In genomic region chr12:69300391-69300790, GRCm38 (mm10) we compare ENCODE assay signal across 23 mouse cellular contexts. TPM values are rescaled to one million over a fixed set of nuclear protein-coding genes. Genes with fewer than 3 reads are reported as not detected.
A peak's percentile ranks its signal among the peaks of the same experiment; 100 is the strongest.
DNase-seq lines count a peak whose midpoint lies in the region; ATAC-seq and TF ChIP-seq lines count a peak whose summit lies in the region.
"Had no signal": no experiment of that assay in that cellular context is flagged by ENCODE, and none has a peak within 500 bp of the region (broad histone marks: within the 10 kb centered on the region; RNA-seq: fewer than 3 reads in every experiment).

No protein-coding gene starts in this region.

- H3K4me3 ChIP-seq in liver, embryonic 12.5 days = no peak overlapping the region
- H3K4me3 ChIP-seq in liver, postnatal 0 days (ENCODE audit: low read depth, low read length) = no peak overlapping the region
- no peak overlapping the region for H3K4me3 ChIP-seq in midbrain, embryonic 11.5 days (ENCODE audit: low read depth, low read length)
- no peak overlapping the region for H3K4me3 ChIP-seq in midbrain, embryonic 14.5 days (replicated peaks; ENCODE audit: low read depth, low read length)
- H3K4me3 ChIP-seq: embryonic facial prominence, embryonic 10.5 days; embryonic facial prominence, embryonic 12.5 days; forebrain, embryonic 13.5 days; forebrain, embryonic 15.5 days had no signal

- H3K4me2 ChIP-seq in liver, embryonic 12.5 days = no peak overlapping the region
- H3K4me2 ChIP-seq in liver, postnatal 0 days (ENCODE audit: low read depth, low read length) = no peak overlapping the region
- H3K4me2 ChIP-seq in midbrain, embryonic 11.5 days = no peak overlapping the region
- no peak overlapping the region for H3K4me2 ChIP-seq in midbrain, embryonic 14.5 days (ENCODE audit: low read length)
- H3K4me2 ChIP-seq: embryonic facial prominence, embryonic 12.5 days; forebrain, embryonic 13.5 days; forebrain, embryonic 15.5 days had no signal

- DNase-seq in heart, adult 11 months = peak; percentile 70
- no peak for DNase-seq in heart, postnatal 14 days
- no peak for DNase-seq in liver, postnatal 0 days
- peak; percentile 62 for DNase-seq in midbrain, embryonic 11.5 days (ENCODE audit: low spot score, missing footprints)
- DNase-seq in midbrain, embryonic 14.5 days = no peak
- DNase-seq: adrenal gland, adult 8-10 months; adrenal gland, postnatal 14 days; adrenal gland, postnatal 36 days; B cell, adult 2 months; cerebellum, adult 11-12 months; cerebellum, adult 2 months; cerebellum, adult 9-10 months; cerebellum, postnatal 10 days; cerebellum, postnatal 25 days; forebrain, postnatal 0 days had no signal

- intact Hi-C loops in heart, postnatal 14 days (cut with DNase I) = loop anchor here (5.0 kb wide), 1 partner anchor 37 kb away; no protein-coding TSS in a partner anchor

- ATAC-seq in liver, embryonic 12.5 days = no peak
- ATAC-seq in liver, postnatal 0 days = no peak
- ATAC-seq in midbrain, embryonic 11.5 days (ENCODE audit: low FRiP score) = no peak
- no peak for ATAC-seq in midbrain, embryonic 14.5 days (ENCODE audit: low FRiP score, low TSS enrichment)
- ATAC-seq: CD4-positive, CD25-positive, alpha-beta regulatory T cell, adult 4 months; forebrain, embryonic 13.5 days; forebrain, embryonic 15.5 days; forebrain, postnatal 0 days had no signal

- TF ChIP-seq EP300 in liver, postnatal 0 days (IDR thresholded peaks at IDR 0.05; ENCODE audit: low read depth) = no peak

- H3K9ac ChIP-seq in liver, embryonic 12.5 days = no peak overlapping the region
- H3K9ac ChIP-seq in liver, postnatal 0 days (replicated peaks) = no peak overlapping the region
- H3K9ac ChIP-seq in midbrain, embryonic 11.5 days (ENCODE audit: low read length) = no peak overlapping the region
- no peak overlapping the region for H3K9ac ChIP-seq in midbrain, embryonic 14.5 days (replicated peaks; ENCODE audit: low read length)
- H3K9ac ChIP-seq: embryonic facial prominence, embryonic 12.5 days; forebrain, embryonic 13.5 days; forebrain, embryonic 15.5 days; forebrain, postnatal 0 days had no signal

- no peaks in the 10 kb centered on the region for H3K27me3 ChIP-seq in liver, embryonic 12.5 days (replicated peaks)
- no peaks in the 10 kb centered on the region for H3K27me3 ChIP-seq in liver, postnatal 0 days (ENCODE audit: insufficient read depth, low read length)
- no peaks in the 10 kb centered on the region for H3K27me3 ChIP-seq in midbrain, embryonic 11.5 days (ENCODE audit: control insufficient read depth, insufficient read depth, low read length)
- H3K27me3 ChIP-seq in midbrain, embryonic 14.5 days (ENCODE audit: control insufficient read depth, insufficient read depth, low read length) = no peaks in the 10 kb centered on the region
- H3K27me3 ChIP-seq: CH12.LX; embryonic facial prominence, embryonic 12.5 days; forebrain, embryonic 13.5 days; forebrain, embryonic 15.5 days had no signal

- H3K4me1 ChIP-seq in liver, embryonic 12.5 days = peaks cover 38% of the 10 kb centered on the region
- H3K4me1 ChIP-seq in liver, postnatal 0 days (ENCODE audit: insufficient read depth) = peaks cover 22% of the 10 kb centered on the region
- H3K4me1 ChIP-seq in midbrain, embryonic 11.5 days (ENCODE audit: control insufficient read depth, insufficient read depth, low read length) = peaks cover 13% of the 10 kb centered on the region; the same call in 1 of the 2 replicates
- peaks cover 17% of the 10 kb centered on the region for H3K4me1 ChIP-seq in midbrain, embryonic 14.5 days (ENCODE audit: control insufficient read depth, insufficient read depth, low read length)

- H3K36me3 ChIP-seq in liver, embryonic 12.5 days = peaks cover 61% of the 10 kb centered on the region
- peaks cover 47% of the 10 kb centered on the region for H3K36me3 ChIP-seq in liver, postnatal 0 days (replicated peaks; ENCODE audit: insufficient read depth, low read length)
- H3K36me3 ChIP-seq in midbrain, embryonic 11.5 days (ENCODE audit: control insufficient read depth, insufficient read depth, low read length) = peaks cover 22% of the 10 kb centered on the region
- peaks cover 55% of the 10 kb centered on the region for H3K36me3 ChIP-seq in midbrain, embryonic 14.5 days (ENCODE audit: control insufficient read depth, insufficient read depth, low read length)

- peak overlapping the region; percentile 37; the same call in 1 of the 2 replicates for H3K27ac ChIP-seq in liver, embryonic 12.5 days
- H3K27ac ChIP-seq in liver, postnatal 0 days (ENCODE audit: low read depth) = no peak overlapping the region
- H3K27ac ChIP-seq in midbrain, embryonic 11.5 days (ENCODE audit: low read depth, low read length) = no peak overlapping the region
- H3K27ac ChIP-seq in midbrain, embryonic 14.5 days (replicated peaks; ENCODE audit: low read depth, low read length) = no peak overlapping the region
- H3K27ac ChIP-seq: embryonic facial prominence, embryonic 10.5 days; embryonic facial prominence, embryonic 12.5 days; forebrain, embryonic 13.5 days; forebrain, embryonic 15.5 days had no signal

- no peak for TF ChIP-seq CTCF in liver, postnatal 0 days (IDR thresholded peaks at IDR 0.05; ENCODE audit: low read depth)

- 81% methylated on average over 2 of the region's 2 CpGs for WGBS in liver, embryonic 12.5 days (ENCODE audit: insufficient replicate concordance)
- 85% methylated on average over 2 of the region's 2 CpGs for WGBS in liver, postnatal 0 days (ENCODE audit: insufficient replicate concordance)
- WGBS in midbrain, embryonic 11.5 days = 82% methylated on average over 2 of the region's 2 CpGs
- WGBS in midbrain, embryonic 14.5 days = 96% methylated on average over 2 of the region's 2 CpGs

- no peaks in the 10 kb centered on the region for H3K9me3 ChIP-seq in liver, embryonic 12.5 days (replicated peaks)
- no peaks in the 10 kb centered on the region for H3K9me3 ChIP-seq in liver, postnatal 0 days (ENCODE audit: low read length)
- no peaks in the 10 kb centered on the region for H3K9me3 ChIP-seq in midbrain, embryonic 11.5 days (ENCODE audit: control insufficient read depth, low read length)
- H3K9me3 ChIP-seq in midbrain, embryonic 14.5 days (ENCODE audit: control insufficient read depth, low read length) = no peaks in the 10 kb centered on the region
- H3K9me3 ChIP-seq: embryonic facial prominence, embryonic 10.5 days; embryonic facial prominence, embryonic 12.5 days; forebrain, embryonic 13.5 days; forebrain, embryonic 15.5 days; G1E had no signal

RNA-seq across cellular contexts. Expression of gene Klhdc2, which starts 3.9 kb away (rescaled TPM):
- 10 to 100 TPM; 90.6 to 93.1 TPM for total RNA-seq in heart, postnatal 14 days (2021)
- 122 and 123 TPM in 2 replicates for polyA plus RNA-seq in liver, embryonic 12.5 days (2016; fragmentation: Nextera tagmentation; extraction: Ambion mirVana)
- polyA plus RNA-seq in liver, postnatal 0 days (2015; fragmentation: Nextera tagmentation; extraction: Ambion mirVana) = 54.2 and 59.3 TPM in 2 replicates
- polyA plus RNA-seq in midbrain, embryonic 11.5 days (2014; fragmentation: Nextera tagmentation; extraction: Ambion mirVana) = 272 and 275 TPM in 2 replicates
- polyA plus RNA-seq in midbrain, embryonic 14.5 days (2014; fragmentation: Nextera tagmentation; extraction: Ambion mirVana) = 313 and 329 TPM in 2 replicates

RNA-seq across cellular contexts. Expression of gene Nemf, which starts 56.6 kb away (rescaled TPM):
- total RNA-seq in heart, postnatal 14 days (2021) = 10 to 100 TPM; 26.1 to 28.5 TPM
- 56.5 and 57.3 TPM in 2 replicates for polyA plus RNA-seq in liver, embryonic 12.5 days (2016; fragmentation: Nextera tagmentation; extraction: Ambion mirVana)
- 28.3 and 29.7 TPM in 2 replicates for polyA plus RNA-seq in liver, postnatal 0 days (2015; fragmentation: Nextera tagmentation; extraction: Ambion mirVana)
- 89.5 and 96.0 TPM in 2 replicates for polyA plus RNA-seq in midbrain, embryonic 11.5 days (2014; fragmentation: Nextera tagmentation; extraction: Ambion mirVana)
- polyA plus RNA-seq in midbrain, embryonic 14.5 days (2014; fragmentation: Nextera tagmentation; extraction: Ambion mirVana) = 78.8 and 87.1 TPM in 2 replicates

RNA-seq across cellular contexts. Expression of gene Klhdc1, which starts 59.4 kb away (rescaled TPM):
- total RNA-seq in heart, postnatal 14 days (2021) = 10 to 100 TPM; 18.1 to 21.1 TPM
- polyA plus RNA-seq in liver, embryonic 12.5 days (2016; fragmentation: Nextera tagmentation; extraction: Ambion mirVana) = 5.0 and 5.4 TPM in 2 replicates
- 5.9 and 6.1 TPM in 2 replicates for polyA plus RNA-seq in liver, postnatal 0 days (2015; fragmentation: Nextera tagmentation; extraction: Ambion mirVana)
- polyA plus RNA-seq in midbrain, embryonic 11.5 days (2014; fragmentation: Nextera tagmentation; extraction: Ambion mirVana) = 2.9 and 3.3 TPM in 2 replicates
- 17.5 and 18.5 TPM in 2 replicates for polyA plus RNA-seq in midbrain, embryonic 14.5 days (2014; fragmentation: Nextera tagmentation; extraction: Ambion mirVana)

Comparison
In these comparisons a context has a peak if more than half of its experiments do, and no peak if none do; other contexts are left out.
1. DNase-seq: peak in heart, adult 11 months (single experiment) and midbrain, embryonic 11.5 days (single experiment); none in heart, postnatal 14 days (0 of 2), liver, postnatal 0 days (single experiment) and midbrain, embryonic 14.5 days (single experiment).